Mouse (Mus musculus) monocyte, adult 2 months (primary cell): ENCODE data around the gene Numa1.
"Not testable (repeated sequence)": the region's sequence is repeated elsewhere in the genome, so short reads cannot be mapped to it uniquely, and the experiment has no call there.

Source experiments
- DNase-seq, 2 experiments: peaks; one replicate each; pipeline ENCODE4 v3.0.0; 2022; ENCODE audit warnings: low spot score in 2 of 2, low read depth in 1 of 2

The Numa1 gene

DNA sequence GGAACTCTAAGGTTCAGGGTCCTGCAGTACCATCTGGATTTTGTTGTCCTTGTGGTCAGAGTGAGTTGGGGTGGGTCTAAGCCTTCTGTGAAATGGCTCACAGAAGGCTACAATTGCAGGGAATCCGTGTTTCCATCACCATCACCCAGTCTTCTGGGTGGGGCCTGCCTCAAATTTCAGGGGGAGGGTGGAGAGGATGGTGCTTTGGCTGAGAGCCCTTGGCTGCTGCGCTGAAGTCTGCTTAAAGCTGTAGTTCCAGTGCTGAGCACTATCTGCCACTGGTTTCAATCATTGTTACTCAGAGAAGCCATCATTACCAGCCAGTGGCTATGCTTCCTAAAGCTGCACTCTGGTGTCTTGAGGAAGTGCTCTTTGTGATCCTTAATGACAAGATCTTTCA lies 40.6 kb downstream of the Numa1 start:
- no peak for DNase-seq

- no peak for DNase-seq
Observed at GRCm38 (mm10) chr7:101982735-101983134, 48.8 kb downstream of the Numa1 start.

GRCm38 (mm10) chr7:101985081-101985480 lies 51.2 kb downstream of the Numa1 start:
- no peak for DNase-seq

GRCm38 (mm10) chr7:101994241-101994640 lies 60.3 kb downstream of the Numa1 start:
- DNase-seq: no peak

- peak in 1 of 2 experiments; percentile 47 for DNase-seq
Observed at GRCm38 (mm10) chr7:101998194-101998927, 64.5 kb downstream of the Numa1 start.

GRCm38 (mm10) chr7:101999461-102000151 lies 65.7 kb downstream of the Numa1 start:
- DNase-seq: no peak

GRCm38 (mm10) chr7:102000296-102000695 lies 66.4 kb downstream of the Numa1 start:
- DNase-seq: no peak

DNA sequence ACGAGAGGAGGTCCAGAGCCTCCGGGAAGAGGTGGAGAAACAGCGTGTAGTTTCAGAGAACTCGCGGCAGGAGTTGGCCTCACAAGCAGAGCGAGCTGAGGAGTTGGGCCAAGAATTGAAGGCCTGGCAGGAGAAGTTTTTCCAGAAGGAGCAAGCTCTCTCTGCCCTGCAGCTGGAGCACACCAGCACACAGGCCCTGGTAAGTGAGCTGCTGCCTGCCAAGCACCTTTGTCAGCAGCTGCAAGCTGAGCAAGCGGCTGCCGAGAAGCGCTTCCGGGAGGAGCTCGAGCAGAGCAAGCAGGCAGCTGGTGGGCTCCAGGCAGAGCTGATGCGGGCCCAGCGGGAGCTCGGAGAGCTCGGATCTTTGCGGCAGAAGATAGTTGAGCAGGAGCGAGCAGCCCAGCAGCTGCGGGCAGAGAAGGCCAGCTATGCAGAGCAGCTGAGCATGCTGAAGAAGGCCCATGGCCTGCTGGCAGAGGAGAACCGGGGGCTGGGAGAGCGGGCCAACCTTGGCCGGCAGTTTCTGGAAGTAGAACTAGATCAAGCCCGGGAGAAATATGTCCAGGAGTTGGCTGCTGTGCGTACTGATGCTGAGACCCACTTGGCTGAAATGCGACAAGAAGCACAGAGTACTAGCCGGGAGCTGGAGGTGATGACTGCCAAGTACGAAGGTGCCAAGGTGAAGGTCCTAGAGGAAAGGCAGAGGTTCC lies 67.2 kb downstream of the Numa1 start:
- no peak for DNase-seq

- DNase-seq: no peak
Observed at GRCm38 (mm10) chr7:102006520-102006919, 72.6 kb downstream of the Numa1 start.

DNA sequence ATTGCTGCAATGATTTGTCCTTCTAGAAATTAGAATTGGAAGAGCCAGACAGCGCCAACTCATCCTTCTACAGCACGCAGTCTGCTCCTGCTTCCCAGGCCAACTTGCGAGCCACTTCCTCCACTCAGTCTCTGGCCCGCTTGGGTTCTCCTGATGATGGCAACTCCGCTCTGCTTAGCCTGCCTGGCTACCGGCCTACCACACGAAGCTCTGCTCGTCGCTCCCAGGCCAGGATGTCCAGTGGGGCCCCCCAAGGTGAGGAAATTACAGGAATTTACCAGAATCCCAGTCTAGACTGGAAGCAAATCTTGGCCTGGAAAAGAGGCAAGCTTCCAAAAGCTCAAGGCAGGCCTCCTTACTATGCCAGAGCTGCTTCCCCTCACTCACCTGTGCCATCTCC lies 77.9 kb downstream of the Numa1 start:
- DNase-seq: no peak

DNA sequence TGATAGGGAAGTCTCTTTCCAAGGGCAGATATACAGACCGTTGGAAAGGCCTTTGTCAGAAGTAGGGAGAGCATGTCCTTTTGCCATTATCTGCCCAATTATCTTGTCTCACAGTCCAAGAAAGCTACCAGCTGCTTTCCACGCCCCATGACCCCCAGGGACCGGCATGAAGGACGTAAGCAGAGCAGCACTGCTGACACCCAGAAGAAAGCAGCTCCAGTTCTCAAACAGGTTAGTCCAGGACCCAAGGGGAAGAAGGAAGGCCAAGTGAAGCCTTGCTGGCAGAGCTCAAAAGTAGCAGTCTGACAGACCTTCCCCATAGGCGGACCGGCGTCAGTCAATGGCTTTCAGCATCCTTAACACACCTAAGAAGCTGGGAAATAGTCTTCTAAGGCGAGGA lies 79.5 kb downstream of the Numa1 start:
- DNase-seq: no peak

DNA sequence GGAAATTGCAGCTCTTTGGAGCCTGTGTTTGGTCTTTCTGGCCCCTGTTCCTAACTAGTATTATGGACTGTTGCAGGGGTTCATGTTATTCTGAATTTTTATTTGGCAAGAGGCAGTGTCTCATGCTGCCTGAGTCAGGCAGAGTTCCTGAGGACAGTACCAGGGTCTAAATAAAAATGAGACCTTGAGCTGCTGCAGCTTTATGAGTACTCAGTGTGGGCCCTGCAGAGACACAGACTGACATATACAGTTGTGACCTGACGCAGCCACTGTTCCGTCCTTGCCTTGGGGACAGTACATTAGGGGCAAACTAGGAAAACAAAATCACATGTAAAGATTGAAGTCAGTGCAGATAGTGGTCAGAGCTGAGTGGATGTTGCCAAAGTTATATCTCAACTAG lies 81.1 kb downstream of the Numa1 start:
- no peak for DNase-seq

DNA sequence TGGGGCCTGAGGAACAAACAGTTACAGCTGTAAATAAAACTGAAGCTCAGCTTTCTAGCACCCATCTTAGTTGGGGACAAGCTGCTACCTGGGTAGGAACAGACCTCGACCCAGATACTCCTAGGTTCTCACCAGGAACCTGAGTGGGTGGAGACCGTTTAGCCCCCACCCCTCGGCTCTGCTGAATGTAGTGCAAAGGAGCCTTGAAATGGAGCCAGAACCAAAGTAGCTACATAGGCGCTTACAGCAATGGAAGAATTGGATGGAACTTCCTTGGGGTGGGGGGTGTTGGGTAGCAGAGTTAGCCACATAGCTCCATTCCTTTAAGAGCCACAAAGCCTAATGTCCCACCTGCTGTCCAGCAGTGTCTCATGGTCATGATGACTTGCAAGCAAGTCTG lies 83.0 kb downstream of the Numa1 start:
- DNase-seq: no peak

GRCm38 (mm10) chr7:102017452-102017851 lies 83.5 kb downstream of the Numa1 start:
- DNase-seq: no peak

- no peak for DNase-seq
Observed at GRCm38 (mm10) chr7:102018034-102018433, 84.1 kb downstream of the Numa1 start.

- no peak for DNase-seq
Observed at GRCm38 (mm10) chr7:102018590-102018989, 84.7 kb downstream of the Numa1 start, which contains the start of gene Il18bp. TSS of gene Il18bp (minus strand) at chr7:102018690.

- DNase-seq: no peak
Observed at GRCm38 (mm10) chr7:102019362-102019761, 85.5 kb downstream of the Numa1 start.

DNA sequence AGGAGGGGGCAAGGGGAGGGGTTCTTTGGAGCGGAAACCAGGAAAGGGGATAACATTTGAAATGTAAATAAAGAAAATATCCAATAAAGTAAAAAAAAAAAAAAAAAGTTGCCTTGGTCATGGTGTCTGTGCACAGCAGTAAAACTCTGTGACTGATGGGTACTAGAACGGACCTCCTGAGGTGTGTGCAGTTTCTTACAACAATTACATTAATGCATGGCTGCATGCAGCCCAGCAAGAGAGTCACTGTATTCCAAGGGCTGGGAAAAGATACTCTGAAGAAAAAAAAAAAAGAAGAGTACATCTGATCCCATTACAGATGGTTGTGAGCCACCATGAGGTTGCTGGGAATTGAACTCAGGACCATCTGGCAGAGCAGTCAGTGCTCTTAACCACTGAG lies 87.0 kb downstream of the Numa1 start:
- not testable (repeated sequence) for DNase-seq

- no peak for DNase-seq
Observed at GRCm38 (mm10) chr7:102023821-102024220, 89.9 kb downstream of the Numa1 start.

DNA sequence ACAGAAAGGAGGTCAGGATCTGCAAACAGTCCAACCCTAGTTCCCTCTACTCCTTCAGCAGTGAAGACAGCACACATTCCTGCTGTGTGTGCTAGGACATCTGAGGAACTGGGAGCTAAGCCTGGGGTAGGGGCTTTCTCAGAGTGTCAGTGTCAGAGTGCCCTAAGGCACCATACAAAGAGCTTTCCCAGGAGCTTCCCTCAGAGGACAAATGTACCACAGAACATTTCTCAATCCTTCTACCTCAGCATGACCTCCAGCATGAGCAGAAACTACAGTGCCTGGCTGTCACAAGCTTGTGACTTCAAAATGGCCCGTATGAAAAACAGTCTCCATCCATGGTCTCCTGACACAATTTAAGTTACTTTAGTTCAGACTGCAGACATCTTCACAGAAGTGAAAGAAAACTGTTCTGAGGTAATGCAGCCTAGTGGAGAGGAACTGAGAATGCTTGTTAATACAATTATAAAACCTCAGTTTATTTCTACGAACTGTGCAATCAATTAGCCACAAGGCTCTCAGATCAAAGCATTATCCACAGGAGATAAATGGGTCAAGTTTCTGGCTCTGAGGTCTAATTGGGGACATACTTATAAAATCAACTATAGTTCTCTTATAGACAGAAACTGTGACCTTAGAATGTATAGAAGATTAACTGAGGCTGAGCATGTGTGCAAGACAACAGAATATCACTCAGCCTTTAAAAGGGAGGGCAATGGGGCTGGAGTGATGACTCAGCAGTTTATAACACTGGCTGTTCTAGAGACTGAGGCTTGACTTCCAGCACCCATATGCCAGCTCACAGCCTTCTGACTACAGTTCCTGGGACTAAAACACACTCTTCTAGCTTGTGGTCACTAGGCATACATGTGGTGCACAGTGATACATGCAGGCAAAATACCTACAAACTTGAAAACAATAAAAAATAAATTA lies 91.5 kb downstream of the Numa1 start:
- DNase-seq: no peak

- DNase-seq: no peak
Observed at GRCm38 (mm10) chr7:102034904-102035303, 101.0 kb downstream of the Numa1 start.
